Mouse (Mus musculus): ENCODE measurements at regions not wholly inside any gene's neighbourhood (a gene's known extent, or its start where the extent isn't known, plus 50 kb on each side); places are given as distances from the start of the nearest gene placed in this dataset.

- Histone ChIP-seq H3K9me3 (ENCODE audit: control insufficient read depth, low read length) (no peaks in the 10 kb centered on the region), H3K27ac (ENCODE audit: low read depth, low read length) (no peak overlapping the region), H3K4me2 (ENCODE audit: low read depth) (no peak overlapping the region), H3K4me1 (ENCODE audit: control insufficient read depth, insufficient read depth, low read length) (no peaks in the 10 kb centered on the region), H3K27me3 (ENCODE audit: control insufficient read depth, insufficient read depth, low read length) (no peaks in the 10 kb centered on the region), H3K9ac (ENCODE audit: low read length) (no peak overlapping the region), H3K4me3 (ENCODE audit: low read depth, low read length) (no peak overlapping the region), H3K36me3 (ENCODE audit: control insufficient read depth, insufficient read depth, low read length) (no peaks in the 10 kb centered on the region)
- no peak for DNase-seq (ENCODE audit: low spot score)
- ATAC-seq (ENCODE audit: insufficient read depth, low FRiP score, low TSS enrichment) = no peak
- 36% methylated on average over 5 of the region's 5 CpGs for WGBS
Observed at GRCm38 (mm10) chr10:110534387-110534786, 78.4 kb upstream of the Nav3 start.

- 28% methylated on average over 6 of the region's 6 CpGs for WGBS
- peak; percentile 56; the same call in 1 of the 2 replicates for ATAC-seq (ENCODE audit: insufficient read depth, low FRiP score, low TSS enrichment)
- DNase-seq (ENCODE audit: low spot score) = peak; percentile 27
- H3K9me3 ChIP-seq (ENCODE audit: control insufficient read depth, low read length) = no peaks in the 10 kb centered on the region
- no peaks in the 10 kb centered on the region for H3K36me3 ChIP-seq (ENCODE audit: control insufficient read depth, insufficient read depth, low read length)
- H3K4me3 ChIP-seq (ENCODE audit: low read depth, low read length) = no peak overlapping the region
- no peak overlapping the region for H3K9ac ChIP-seq (ENCODE audit: low read length)
- no peaks in the 10 kb centered on the region for H3K4me1 ChIP-seq (ENCODE audit: control insufficient read depth, insufficient read depth, low read length)
- no peak overlapping the region for H3K27ac ChIP-seq (ENCODE audit: low read depth, low read length)
- no peak overlapping the region for H3K4me2 ChIP-seq (ENCODE audit: low read depth)
- no peaks in the 10 kb centered on the region for H3K27me3 ChIP-seq (ENCODE audit: control insufficient read depth, insufficient read depth, low read length)
Observed at GRCm38 (mm10) chr10:110542712-110543111, 86.7 kb upstream of the Nav3 start.

- H3K4me3 ChIP-seq (ENCODE audit: low read depth, low read length) = no peak overlapping the region
- H3K36me3 ChIP-seq (ENCODE audit: control insufficient read depth, insufficient read depth, low read length) = no peaks in the 10 kb centered on the region
- no peaks in the 10 kb centered on the region for H3K9me3 ChIP-seq (ENCODE audit: control insufficient read depth, low read length)
- ATAC-seq (ENCODE audit: insufficient read depth, low FRiP score, low TSS enrichment) (no peak), DNase-seq (ENCODE audit: low spot score) (no peak)
- no peak overlapping the region for H3K27ac ChIP-seq (ENCODE audit: low read depth, low read length)
- H3K4me2 ChIP-seq (ENCODE audit: low read depth) = no peak overlapping the region
- no peaks in the 10 kb centered on the region for H3K4me1 ChIP-seq (ENCODE audit: control insufficient read depth, insufficient read depth, low read length)
- 65% methylated on average over 2 of the region's 2 CpGs for WGBS
- no peak overlapping the region for H3K9ac ChIP-seq (ENCODE audit: low read length)
- no peaks in the 10 kb centered on the region for H3K27me3 ChIP-seq (ENCODE audit: control insufficient read depth, insufficient read depth, low read length)
Observed at GRCm38 (mm10) chr10:110548391-110548790, 92.4 kb upstream of the Nav3 start.

GRCm38 (mm10) chr10:110553954-110554353 is 98.0 kb upstream of the Nav3 start:
- Histone ChIP-seq H3K36me3 (ENCODE audit: control insufficient read depth, insufficient read depth, low read length) (no peaks in the 10 kb centered on the region), H3K9ac (ENCODE audit: low read length) (no peak overlapping the region), H3K4me3 (ENCODE audit: low read depth, low read length) (no peak overlapping the region), H3K27ac (ENCODE audit: low read depth, low read length) (no peak overlapping the region), H3K4me2 (ENCODE audit: low read depth) (no peak overlapping the region), H3K9me3 (ENCODE audit: control insufficient read depth, low read length) (no peaks in the 10 kb centered on the region), H3K4me1 (ENCODE audit: control insufficient read depth, insufficient read depth, low read length) (no peaks in the 10 kb centered on the region), H3K27me3 (ENCODE audit: control insufficient read depth, insufficient read depth, low read length) (no peaks in the 10 kb centered on the region)
- DNase-seq (ENCODE audit: low spot score) = no peak
- no peak for ATAC-seq (ENCODE audit: insufficient read depth, low FRiP score, low TSS enrichment)
- WGBS = 76% methylated on average over 6 of the region's 6 CpGs

GRCm38 (mm10) chr10:110556326-110556883 is 100.4 kb upstream of the Nav3 start:
- 89% methylated on average over 1 of the region's 1 CpGs for WGBS
- Histone ChIP-seq H3K27ac (ENCODE audit: low read depth, low read length) (no peak overlapping the region), H3K4me3 (ENCODE audit: low read depth, low read length) (no peak overlapping the region), H3K4me1 (ENCODE audit: control insufficient read depth, insufficient read depth, low read length) (no peaks in the 10 kb centered on the region), H3K9me3 (ENCODE audit: control insufficient read depth, low read length) (no peaks in the 10 kb centered on the region), H3K9ac (ENCODE audit: low read length) (no peak overlapping the region), H3K4me2 (ENCODE audit: low read depth) (no peak overlapping the region), H3K36me3 (ENCODE audit: control insufficient read depth, insufficient read depth, low read length) (no peaks in the 10 kb centered on the region), H3K27me3 (ENCODE audit: control insufficient read depth, insufficient read depth, low read length) (no peaks in the 10 kb centered on the region)
- DNase-seq (ENCODE audit: low spot score) (no peak), ATAC-seq (ENCODE audit: insufficient read depth, low FRiP score, low TSS enrichment) (no peak)

- no peak overlapping the region for H3K4me3 ChIP-seq (ENCODE audit: low read depth, low read length)
- H3K27ac ChIP-seq (ENCODE audit: low read depth, low read length) = no peak overlapping the region
- DNase-seq (ENCODE audit: low spot score) (no peak), ATAC-seq (ENCODE audit: insufficient read depth, low FRiP score, low TSS enrichment) (no peak)
- H3K36me3 ChIP-seq (ENCODE audit: control insufficient read depth, insufficient read depth, low read length) = no peaks in the 10 kb centered on the region
- no peak overlapping the region for H3K4me2 ChIP-seq (ENCODE audit: low read depth)
- no peaks in the 10 kb centered on the region for H3K27me3 ChIP-seq (ENCODE audit: control insufficient read depth, insufficient read depth, low read length)
- no peaks in the 10 kb centered on the region for H3K9me3 ChIP-seq (ENCODE audit: control insufficient read depth, low read length)
- 90% methylated on average over 5 of the region's 5 CpGs for WGBS
- H3K4me1 ChIP-seq (ENCODE audit: control insufficient read depth, insufficient read depth, low read length) = no peaks in the 10 kb centered on the region
- H3K9ac ChIP-seq (ENCODE audit: low read length) = no peak overlapping the region
Observed at GRCm38 (mm10) chr10:110563057-110563456, 107.1 kb upstream of the Nav3 start.

GRCm38 (mm10) chr10:110563571-110563970 is 107.6 kb upstream of the Nav3 start:
- no peak for ATAC-seq (ENCODE audit: insufficient read depth, low FRiP score, low TSS enrichment)

GRCm38 (mm10) chr10:110566260-110567050 is 110.5 kb upstream of the Nav3 start:
- 86% methylated on average over 12 of the region's 12 CpGs for WGBS
- no peak for ATAC-seq (ENCODE audit: insufficient read depth, low FRiP score, low TSS enrichment)

More at GRCm38 (mm10) chr10:110563571-110563970, 107.6 kb upstream of the Nav3 start:
- 74% methylated on average over 1 of the region's 1 CpGs for WGBS
- Histone ChIP-seq H3K36me3 (ENCODE audit: control insufficient read depth, insufficient read depth, low read length) (no peaks in the 10 kb centered on the region), H3K27me3 (ENCODE audit: control insufficient read depth, insufficient read depth, low read length) (no peaks in the 10 kb centered on the region), H3K9me3 (ENCODE audit: control insufficient read depth, low read length) (no peaks in the 10 kb centered on the region), H3K4me2 (ENCODE audit: low read depth) (no peak overlapping the region), H3K4me1 (ENCODE audit: control insufficient read depth, insufficient read depth, low read length) (no peaks in the 10 kb centered on the region), H3K9ac (ENCODE audit: low read length) (no peak overlapping the region), H3K4me3 (ENCODE audit: low read depth, low read length) (no peak overlapping the region), H3K27ac (ENCODE audit: low read depth, low read length) (no peak overlapping the region)
- no peak for DNase-seq (ENCODE audit: low spot score)

GRCm38 (mm10) chr10:110570465-110570864 is 114.5 kb upstream of the Nav3 start:
- Histone ChIP-seq H3K36me3 (ENCODE audit: control insufficient read depth, insufficient read depth, low read length) (no peaks in the 10 kb centered on the region), H3K27ac (ENCODE audit: low read depth, low read length) (no peak overlapping the region), H3K4me2 (ENCODE audit: low read depth) (no peak overlapping the region), H3K4me3 (ENCODE audit: low read depth, low read length) (no peak overlapping the region), H3K9ac (ENCODE audit: low read length) (no peak overlapping the region), H3K27me3 (ENCODE audit: control insufficient read depth, insufficient read depth, low read length) (no peaks in the 10 kb centered on the region), H3K9me3 (ENCODE audit: control insufficient read depth, low read length) (no peaks in the 10 kb centered on the region), H3K4me1 (ENCODE audit: control insufficient read depth, insufficient read depth, low read length) (no peaks in the 10 kb centered on the region)
- ATAC-seq (ENCODE audit: insufficient read depth, low FRiP score, low TSS enrichment) (no peak), DNase-seq (ENCODE audit: low spot score) (no peak)
- WGBS = 92% methylated on average over 5 of the region's 5 CpGs

More at GRCm38 (mm10) chr10:110566260-110567050, 110.5 kb upstream of the Nav3 start:
- Histone ChIP-seq H3K4me3 (ENCODE audit: low read depth, low read length) (no peak overlapping the region), H3K27ac (ENCODE audit: low read depth, low read length) (no peak overlapping the region), H3K9me3 (ENCODE audit: control insufficient read depth, low read length) (no peaks in the 10 kb centered on the region), H3K9ac (ENCODE audit: low read length) (no peak overlapping the region), H3K36me3 (ENCODE audit: control insufficient read depth, insufficient read depth, low read length) (no peaks in the 10 kb centered on the region), H3K4me2 (ENCODE audit: low read depth) (no peak overlapping the region), H3K4me1 (ENCODE audit: control insufficient read depth, insufficient read depth, low read length) (no peaks in the 10 kb centered on the region), H3K27me3 (ENCODE audit: control insufficient read depth, insufficient read depth, low read length) (no peaks in the 10 kb centered on the region)
- no peak for DNase-seq (ENCODE audit: low spot score)

Data from neural tube, embryonic 11.5 days (tissue).